Comparison of ENCODE assay signal across 32 mouse cellular contexts in the genomic region with DNA sequence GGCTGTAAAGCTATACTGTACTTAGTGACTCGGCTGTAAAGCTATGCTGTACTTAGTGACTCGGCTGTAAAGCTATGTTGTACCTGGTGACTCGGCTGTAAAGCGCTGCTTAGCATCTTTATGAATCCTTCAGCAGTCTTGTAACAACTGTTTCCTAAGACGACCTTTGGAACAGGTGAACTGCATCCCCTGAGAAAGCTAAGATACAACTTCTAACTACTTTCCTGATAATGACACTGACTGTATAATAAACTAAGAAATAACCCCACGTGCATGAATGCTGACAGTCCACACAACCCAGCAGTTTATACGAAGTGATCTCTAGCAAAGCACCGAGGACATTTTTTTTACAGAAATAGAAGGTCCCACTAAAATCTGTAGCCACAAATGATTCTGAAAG. TPM values are rescaled to one million over a fixed set of nuclear protein-coding genes. Genes with fewer than 3 reads are reported as not detected.
"Had no signal": no experiment of that assay in that cellular context is flagged by ENCODE, and none has a peak within 500 bp of the region (broad histone marks: within the 10 kb centered on the region; RNA-seq: fewer than 3 reads in every experiment).

No protein-coding gene starts in this region.

- H3K9me3 ChIP-seq: limb, embryonic 10.5 days; limb, embryonic 12.5 days; limb, embryonic 13.5 days; limb, embryonic 15.5 days; liver, embryonic 12.5 days; liver, embryonic 13.5 days; liver, embryonic 15.5 days; lung, embryonic 15.5 days; megakaryocyte, embryonic 14.5 days; midbrain, embryonic 10.5 days; midbrain, embryonic 12.5 days; midbrain, embryonic 13.5 days; midbrain, embryonic 15.5 days had no signal

- ATAC-seq: liver, embryonic 12.5 days; liver, postnatal 0 days; lung, postnatal 0 days; midbrain, embryonic 13.5 days; midbrain, embryonic 15.5 days; midbrain, embryonic 16.5 days had no signal

- DNase-seq: left cerebral cortex, postnatal 4 days; liver; liver, embryonic 13.5 days; liver, postnatal 0 days; lung, adult 18-20 months; lung, adult 2 months; lung, embryonic 14.5 days; lung, postnatal 10 days; lung, postnatal 14 days; lung, postnatal 36 days; lung, postnatal 4 days; midbrain, embryonic 14.5 days had no signal

- H3K27me3 ChIP-seq: limb, embryonic 12.5 days; limb, embryonic 13.5 days; limb, embryonic 15.5 days; liver, embryonic 12.5 days; liver, embryonic 13.5 days; liver, embryonic 15.5 days; lung, embryonic 15.5 days; megakaryocyte, embryonic 14.5 days; midbrain, embryonic 12.5 days; midbrain, embryonic 13.5 days; midbrain, embryonic 15.5 days had no signal

- H3K4me1 ChIP-seq: limb, embryonic 12.5 days; limb, embryonic 13.5 days; limb, embryonic 15.5 days; lung, embryonic 15.5 days; megakaryocyte, embryonic 14.5 days; midbrain, embryonic 10.5 days; midbrain, embryonic 12.5 days; midbrain, embryonic 13.5 days; midbrain, embryonic 15.5 days had no signal

- H3K4me3 ChIP-seq: limb, embryonic 10.5 days; limb, embryonic 12.5 days; limb, embryonic 13.5 days; limb, embryonic 15.5 days; liver, embryonic 12.5 days; liver, embryonic 13.5 days; liver, embryonic 15.5 days; lung, embryonic 15.5 days; megakaryocyte, embryonic 14.5 days; midbrain, embryonic 10.5 days; midbrain, embryonic 12.5 days; midbrain, embryonic 13.5 days; midbrain, embryonic 15.5 days; myocyte had no signal

- H3K27ac ChIP-seq: limb, embryonic 10.5 days; limb, embryonic 12.5 days; limb, embryonic 13.5 days; limb, embryonic 15.5 days; liver, embryonic 12.5 days; liver, embryonic 13.5 days; liver, embryonic 14.5 days; liver, embryonic 15.5 days; lung, embryonic 15.5 days; macrophage; midbrain, embryonic 10.5 days; midbrain, embryonic 12.5 days; midbrain, embryonic 13.5 days; midbrain, embryonic 15.5 days had no signal

- H3K9ac ChIP-seq: limb, embryonic 12.5 days; limb, embryonic 13.5 days; limb, embryonic 15.5 days; liver, embryonic 12.5 days; liver, embryonic 13.5 days; liver, embryonic 14.5 days; liver, embryonic 15.5 days; liver, postnatal 0 days; lung, embryonic 14.5 days; lung, embryonic 15.5 days; midbrain, embryonic 12.5 days; midbrain, embryonic 13.5 days; midbrain, embryonic 15.5 days had no signal

- H3K4me2 ChIP-seq: limb, embryonic 12.5 days; limb, embryonic 13.5 days; limb, embryonic 15.5 days; liver, embryonic 11.5 days; liver, embryonic 12.5 days; liver, embryonic 13.5 days; liver, embryonic 15.5 days; lung, embryonic 14.5 days; lung, embryonic 15.5 days; midbrain, embryonic 11.5 days; midbrain, embryonic 12.5 days; midbrain, embryonic 13.5 days; midbrain, embryonic 15.5 days had no signal

RNA-seq across cellular contexts. Expression of gene Tgfb2, which starts 27.3 kb away (rescaled TPM):
- total RNA-seq: megakaryocyte, adult 5-6 weeks had no signal
